Mouse (Mus musculus): ENCODE data around the gene Pomp.

DNA sequence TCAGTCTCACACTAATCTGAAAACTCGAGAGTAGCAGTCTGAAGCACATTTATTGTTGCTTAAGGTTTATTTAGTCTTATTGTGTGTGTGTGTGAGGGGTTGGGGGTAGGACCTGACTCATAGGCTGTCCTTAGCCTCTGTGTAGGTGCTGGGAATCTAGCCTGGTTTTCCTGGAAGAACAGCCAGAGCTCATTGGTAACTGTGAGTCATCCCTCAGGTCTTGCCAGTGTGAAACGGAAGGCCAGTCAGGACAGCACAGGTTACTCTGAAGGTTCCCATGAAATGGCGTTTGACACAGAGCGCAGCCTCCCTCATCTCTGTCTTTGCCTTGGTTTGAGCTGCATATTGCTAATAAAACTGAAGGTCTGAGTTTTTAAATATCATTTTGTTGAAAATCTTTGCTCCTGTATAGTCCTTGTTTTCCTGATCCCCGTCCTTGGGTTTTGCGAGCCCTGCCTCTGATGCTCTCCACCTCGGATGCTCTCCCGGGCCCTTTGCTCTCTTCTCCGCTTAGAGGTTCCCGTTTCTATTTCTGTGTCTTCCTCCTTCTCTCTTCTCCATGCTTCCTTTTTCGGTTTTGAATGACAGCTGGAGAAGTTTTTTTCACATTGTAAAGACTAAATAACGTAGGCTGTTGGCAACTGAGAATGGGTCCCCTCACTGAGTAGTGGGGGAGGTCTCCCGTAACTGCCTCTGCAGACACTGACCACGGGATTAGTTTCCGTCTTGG lies 11.0 kb downstream of the Pomp start:
- TF ChIP-seq POLR2A (IDR thresholded peaks at IDR 0.05; ENCODE audit: control insufficient read depth, low read depth, low read length) (no peak), CTCF (IDR thresholded peaks at IDR 0.05; ENCODE audit: control insufficient read depth, insufficient read depth, insufficient replicate concordance, low read depth, low read length) (no peak)

All from testis, adult 2 months (tissue).